Mouse (Mus musculus) heart, adult 2 months (tissue): ENCODE results near the gene Rnaset2a.
"Not testable (repeated sequence)": the region's sequence is repeated elsewhere in the genome, so short reads cannot be mapped to it uniquely, and the experiment has no call there.

Experiments used
- CTCF ChIP-seq: fragments of 200-600 bp; IDR thresholded peaks from 2 replicates; pipeline ENCODE4 v1.8.1; 2022; ENCODE audit warnings: antibody characterized with exemption, mild to moderate bottlenecking, moderate library complexity
- POLR2A ChIP-seq: fragments of 200-500 bp; IDR thresholded peaks from 2 replicates; pipeline ENCODE4 v1.6.1; 2011; ENCODE audit warnings: mild to moderate bottlenecking, low read depth, low read length, control low read depth; ENCODE audit not compliant: insufficient read depth

DNA sequence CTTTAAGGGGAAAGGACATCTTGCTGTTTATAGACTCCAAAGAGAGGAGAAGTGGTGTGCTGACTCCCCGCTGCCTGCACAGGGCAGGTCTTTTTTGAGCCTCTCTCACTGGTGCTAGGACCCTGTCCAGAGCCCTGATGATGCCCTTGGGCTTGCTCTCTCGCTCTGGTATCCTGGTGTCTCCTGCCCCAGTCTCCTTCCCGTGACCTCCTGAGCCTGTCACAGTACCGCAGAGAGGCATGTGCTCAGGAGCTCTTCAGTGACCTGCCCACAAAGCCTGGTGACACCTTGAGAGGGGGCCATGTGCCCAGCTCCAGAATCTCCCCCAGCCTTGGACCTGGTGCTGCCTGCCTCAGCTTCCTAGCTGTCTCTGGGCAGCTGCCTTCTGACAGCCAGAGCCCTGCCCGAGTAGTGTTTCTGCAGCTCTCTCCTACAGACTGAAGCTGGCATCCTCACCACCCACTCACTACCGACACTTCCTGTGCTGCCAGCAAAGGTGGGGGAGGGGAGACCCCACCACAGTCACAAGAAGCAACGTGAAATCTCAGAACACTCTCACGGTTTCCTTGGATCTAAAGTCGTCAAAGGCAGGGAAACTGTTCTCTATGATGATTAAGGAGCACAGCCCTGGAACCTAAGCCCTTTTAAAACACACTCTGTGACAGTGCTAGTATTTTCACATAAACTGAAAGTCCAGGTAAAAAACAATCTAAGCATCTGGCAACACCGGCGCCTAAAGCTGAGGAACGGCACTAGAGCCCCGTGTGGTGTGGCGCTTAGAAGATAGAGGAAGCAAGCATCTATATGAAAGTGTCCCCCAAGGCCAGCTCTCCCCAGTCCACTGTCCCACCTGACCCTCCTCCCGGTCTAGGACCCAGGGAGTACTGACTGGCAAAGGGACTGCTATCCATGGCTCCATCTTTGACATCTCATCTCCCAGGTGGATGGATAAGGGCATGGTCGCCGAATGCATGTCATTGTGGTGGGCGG, 55.1 kb downstream of the Rnaset2a start:
- TF ChIP-seq POLR2A, CTCF: not testable (repeated sequence)
